Mouse (Mus musculus) ovary, postnatal 36 days (tissue): ENCODE data around the gene Ubd.
"Not testable (repeated sequence)": the region's sequence is repeated elsewhere in the genome, so short reads cannot be mapped to it uniquely, and the experiment has no call there.

Source experiments
- DNase-seq: peaks from one replicate; pipeline ENCODE4 v3.0.0; 2022; ENCODE audit warnings: low spot score, mixed read lengths

Ubd gene

GRCm38 (mm10) chr17:37193656-37194055 is at the start of gene Ubd:
Ubd (plus strand) TSS chr17:37193892.
- DNase-seq: no peak

- DNase-seq: no peak
These were observed 32.3 kb upstream of the Ubd start, which contains the start of gene Olfr93 for GRCm38 (mm10) chr17:37161394-37161793. Olfr93 (minus strand) TSS chr17:37161494.

GRCm38 (mm10) chr17:37185474-37185873 is 8.2 kb upstream of the Ubd start:
- no peak for DNase-seq

- DNase-seq: no peak
These were observed 3.0 kb upstream of the Ubd start for GRCm38 (mm10) chr17:37190711-37191110.

- DNase-seq: no peak
These were observed 660 bp upstream of the Ubd start for GRCm38 (mm10) chr17:37193032-37193431.

GRCm38 (mm10) chr17:37194782-37195181 is 1.1 kb downstream of the Ubd start:
- no peak for DNase-seq

- peak; percentile 33 for DNase-seq
These were observed 3.4 kb downstream of the Ubd start for GRCm38 (mm10) chr17:37196845-37197724.

GRCm38 (mm10) chr17:37200894-37201293 is 7.2 kb downstream of the Ubd start, which contains the start of gene Olfr94:
Olfr94 (minus strand) TSS chr17:37200994.
- DNase-seq: no peak

- peak; percentile 61 for DNase-seq
These were observed 9.7 kb downstream of the Ubd start for GRCm38 (mm10) chr17:37203206-37203916.

- DNase-seq: no peak
These were observed 10.2 kb downstream of the Ubd start for GRCm38 (mm10) chr17:37203917-37204236.

- no peak for DNase-seq
These were observed 17.4 kb downstream of the Ubd start for GRCm38 (mm10) chr17:37210884-37211768.

GRCm38 (mm10) chr17:37213018-37213417 is 19.3 kb downstream of the Ubd start, which contains the start of gene Olfr95:
Olfr95 (minus strand) TSS chr17:37213118.
- no peak for DNase-seq

- no peak for DNase-seq
These were observed 24.8 kb downstream of the Ubd start for GRCm38 (mm10) chr17:37218486-37218885.

GRCm38 (mm10) chr17:37219846-37220245 is 26.2 kb downstream of the Ubd start, which contains the start of gene Olfr96:
Olfr96 (plus strand) TSS chr17:37220146.
- DNase-seq: no peak

- DNase-seq: no peak
These were observed 28.2 kb downstream of the Ubd start for GRCm38 (mm10) chr17:37221879-37222278.

GRCm38 (mm10) chr17:37237230-37237629 is 43.5 kb downstream of the Ubd start, which contains the start of gene Olfr97:
Olfr97 (minus strand) TSS chr17:37237330.
- not testable (repeated sequence) for DNase-seq

- DNase-seq: no peak
These were observed 48.5 kb downstream of the Ubd start for GRCm38 (mm10) chr17:37242198-37242597.
